Mouse (Mus musculus) gastrocnemius, postnatal 25 days (tissue): Measurements from ENCODE around the gene Akr1d1. TPM values are rescaled to one million over a fixed set of nuclear protein-coding genes. Genes with fewer than 3 reads are reported as not detected.

Experiments
- DNase-seq: peaks from one replicate; pipeline ENCODE4 v3.0.0; 2022
- long read RNA-seq, 2 experiments: library from polyadenylated mRNA; stranded (forward); transcript quantifications; one replicate each; pipeline ENCODE4 v2.0.0; 2021
- total RNA-seq, 2 experiments: library from RNA; stranded (reverse); gene quantifications; 1 replicate in 1 of 2; 2 replicates in 1 of 2; pipeline ENCODE4 v1.2.3; 2021

The Akr1d1 gene
- not detected for total RNA-seq
- long read RNA-seq, experiment 1: 0 reads
- long read RNA-seq, experiment 2: 0 reads

DNA sequence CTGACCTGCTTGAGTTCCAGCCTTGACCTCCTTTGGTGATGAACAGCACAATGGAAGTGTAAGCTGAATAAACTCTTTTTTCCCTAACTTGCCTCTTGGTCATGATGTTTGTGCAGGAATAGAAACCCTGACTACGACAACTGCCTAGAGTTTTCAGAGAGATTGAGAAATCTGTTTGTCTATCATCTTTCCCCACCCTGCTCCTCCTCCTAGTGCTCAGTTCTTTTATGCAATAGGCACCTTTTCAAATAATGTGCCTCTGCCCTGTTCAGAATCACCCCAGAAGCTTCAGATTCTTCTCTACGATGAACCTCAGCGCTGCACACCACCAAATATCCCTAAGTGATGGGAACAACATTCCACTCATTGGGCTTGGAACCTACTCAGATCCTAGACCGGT, at the start of gene Akr1d1:
Gene Akr1d1 (plus strand): TSS at position 234 of the 400 bp plus-strand sequence.
- DNase-seq: no peak

DNA sequence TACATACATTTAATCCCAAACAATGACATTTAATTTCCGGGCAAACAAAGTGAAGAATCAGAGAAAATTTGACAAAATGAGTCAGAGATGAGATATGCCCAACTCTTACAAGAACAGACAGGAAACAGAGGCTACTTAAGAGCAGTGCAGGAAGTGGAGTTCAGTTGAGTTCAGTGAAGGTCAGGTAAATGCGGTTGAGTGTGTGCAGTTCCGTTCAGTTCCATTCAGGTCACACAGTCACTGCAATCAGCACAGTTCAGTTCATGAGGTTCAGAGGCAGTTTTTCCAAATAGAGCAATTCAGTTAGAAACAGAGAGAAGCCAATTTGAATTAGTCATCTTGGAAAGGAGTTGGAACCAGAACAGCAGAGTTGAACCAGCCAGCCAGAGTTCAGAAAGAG, 48.8 kb upstream of the Akr1d1 start:
- DNase-seq: no peak

DNA sequence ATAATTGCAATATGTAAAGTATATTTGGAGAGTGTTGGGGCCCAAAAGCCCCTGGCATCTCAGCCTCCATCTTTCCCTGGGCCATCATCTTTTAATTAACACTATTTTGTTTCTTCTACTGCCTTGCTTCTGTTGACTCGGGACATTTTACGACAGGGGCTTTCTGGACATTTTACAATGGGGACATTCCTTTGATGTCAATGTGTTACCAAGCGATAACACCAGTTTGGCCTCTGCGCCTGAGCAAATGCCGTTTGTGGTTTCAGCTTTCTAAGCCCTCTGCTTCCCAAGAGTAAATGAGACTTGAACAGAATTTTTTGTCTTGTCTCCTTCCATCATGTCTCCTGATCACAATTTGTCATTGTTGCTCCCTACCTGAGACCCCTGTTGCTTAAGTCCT, 46.7 kb upstream of the Akr1d1 start:
- no peak for DNase-seq

DNA sequence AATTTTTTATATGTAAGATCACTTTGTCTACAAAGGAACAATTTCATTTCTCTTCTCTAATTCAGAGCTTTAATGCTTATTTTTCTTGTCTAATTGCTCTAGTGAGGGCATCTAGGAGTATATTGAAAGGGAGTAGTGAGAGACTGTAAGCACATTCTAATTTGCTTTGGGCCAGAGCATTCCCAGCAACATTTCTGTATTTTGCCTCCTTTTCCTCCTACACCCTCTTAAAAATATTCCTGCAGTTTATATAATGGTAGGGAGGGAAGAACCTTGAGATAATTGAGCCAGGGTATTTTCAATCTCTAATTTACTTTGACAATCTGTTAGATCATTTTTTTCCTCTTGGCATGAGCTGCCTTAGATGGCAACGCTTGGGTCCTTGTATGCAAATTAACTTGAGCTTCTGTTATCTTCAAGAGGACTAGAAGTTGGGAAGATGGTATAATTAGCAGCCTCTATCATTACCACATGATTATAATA, 45.3 kb upstream of the Akr1d1 start:
- DNase-seq: no peak

DNA sequence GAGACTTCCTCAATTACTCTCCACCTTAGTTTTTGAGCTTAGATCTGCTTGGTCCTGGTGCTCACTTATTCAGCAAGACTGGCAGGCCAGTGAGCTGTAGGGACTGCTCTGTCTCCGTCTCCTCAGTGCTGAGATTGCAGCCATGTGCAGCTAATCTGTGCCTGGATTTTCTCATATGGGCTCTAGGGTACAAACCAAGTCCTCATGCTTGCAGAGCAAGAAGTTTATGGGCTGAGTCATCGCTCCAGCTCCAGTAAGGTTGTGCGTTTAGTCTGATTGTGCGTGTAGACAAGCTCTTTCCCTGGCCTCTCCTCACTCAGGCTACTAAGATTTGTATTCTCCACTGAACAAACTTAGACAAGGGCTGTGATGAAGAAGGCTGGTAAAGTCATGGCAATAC, 43.5 kb upstream of the Akr1d1 start:
- DNase-seq: no peak

DNA sequence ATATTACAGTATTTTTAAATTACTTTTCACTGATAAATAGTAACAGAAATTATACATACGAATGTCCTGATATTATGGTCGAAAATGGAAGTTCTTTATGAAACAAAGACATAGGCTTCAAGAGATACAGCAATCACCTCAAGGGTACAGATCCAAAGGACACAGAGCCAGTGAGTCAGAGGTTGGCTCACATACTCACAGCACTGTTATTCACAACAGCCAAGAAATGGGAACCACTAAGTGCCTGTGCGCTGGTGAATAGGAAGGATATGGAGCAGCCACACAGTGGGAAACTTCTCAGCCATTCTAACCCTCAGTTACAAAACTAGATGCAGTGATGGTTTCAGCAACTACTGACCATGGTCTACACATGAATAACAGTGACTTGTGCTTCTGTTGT, 37.7 kb upstream of the Akr1d1 start:
- DNase-seq: no peak

DNA sequence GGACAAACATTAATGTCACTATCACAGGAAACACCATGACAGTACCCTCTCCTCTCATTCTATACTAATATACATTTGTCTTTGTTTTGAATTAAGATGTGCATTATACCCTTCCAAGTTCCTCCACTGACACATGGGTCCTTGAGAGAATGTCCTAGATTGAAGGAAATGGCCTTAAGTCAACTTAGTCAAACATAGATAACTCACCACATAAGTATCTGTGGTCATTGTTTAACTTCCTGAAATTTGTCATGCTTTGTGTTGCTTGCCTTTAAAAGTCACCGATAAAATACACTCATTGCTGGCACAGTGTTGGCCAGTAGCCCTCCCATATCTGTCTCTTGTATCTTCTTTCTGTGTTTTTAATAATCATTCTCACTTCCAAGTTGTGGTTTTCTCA, 35.0 kb upstream of the Akr1d1 start:
- no peak for DNase-seq

DNA sequence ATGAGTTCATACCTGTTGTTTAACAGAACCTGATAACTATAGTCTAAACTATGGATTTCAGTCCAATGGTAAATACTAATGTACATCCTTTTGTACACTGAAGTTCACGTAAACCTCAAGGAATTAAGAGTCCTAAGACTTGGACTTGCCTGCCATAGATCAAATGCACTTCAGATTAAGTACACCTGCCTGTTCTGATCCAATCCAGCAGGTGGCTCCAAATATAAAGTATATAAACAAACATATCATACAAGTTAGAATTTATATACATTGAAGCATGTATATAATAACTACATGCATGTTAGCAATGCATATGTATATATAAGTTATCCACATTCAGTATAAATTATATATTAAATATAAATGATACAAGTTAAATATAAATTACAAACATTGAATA, 33.1 kb upstream of the Akr1d1 start:
- DNase-seq: no peak

DNA sequence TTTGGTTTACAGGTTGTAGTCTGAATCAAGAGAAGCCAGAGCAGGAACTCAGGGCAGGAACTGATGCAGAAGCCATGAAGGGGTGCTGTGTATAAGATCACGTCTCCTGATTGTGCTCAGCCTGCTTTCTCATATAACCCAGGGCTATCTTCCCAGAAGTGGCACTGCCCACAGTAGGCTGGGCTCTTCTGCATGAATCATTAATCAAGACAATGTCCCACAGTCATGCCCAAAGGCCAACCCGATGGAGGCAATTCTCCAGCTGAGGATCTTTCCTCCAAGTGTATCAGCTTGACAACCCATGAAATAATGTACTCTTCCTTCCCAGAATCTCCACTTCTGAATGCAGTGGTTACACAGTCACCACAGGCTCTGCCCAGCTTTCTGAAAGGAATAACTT, 24.4 kb upstream of the Akr1d1 start:
- no peak for DNase-seq

DNA sequence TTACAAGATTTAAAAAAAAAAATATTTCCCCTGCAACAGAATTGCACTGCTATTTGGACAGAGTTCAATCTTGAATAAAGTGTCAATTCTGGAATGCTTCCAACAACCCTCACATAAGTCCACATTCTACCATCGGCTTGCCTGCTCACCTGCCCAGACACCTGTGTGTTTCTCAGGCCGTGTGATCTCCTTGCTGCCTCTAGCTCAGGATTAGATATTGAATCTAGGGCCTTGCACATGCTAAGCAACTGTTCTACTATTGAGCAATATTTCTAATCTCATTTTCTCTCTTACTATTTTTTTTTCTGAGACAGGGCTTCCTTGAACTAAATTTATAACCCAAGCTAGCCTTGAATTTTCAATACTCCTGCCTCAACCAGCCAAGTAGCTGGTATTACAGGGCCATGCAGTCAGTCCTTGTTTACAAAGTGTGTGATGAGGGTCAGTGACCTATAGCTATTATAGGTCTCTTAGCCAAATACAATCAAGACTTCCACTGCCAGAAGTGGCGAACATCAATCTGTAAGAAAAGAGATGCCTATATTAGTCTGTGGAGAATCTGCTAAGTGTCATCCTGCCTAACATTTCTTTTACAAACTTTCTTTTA, 23.0 kb upstream of the Akr1d1 start:
- DNase-seq: no peak

DNA sequence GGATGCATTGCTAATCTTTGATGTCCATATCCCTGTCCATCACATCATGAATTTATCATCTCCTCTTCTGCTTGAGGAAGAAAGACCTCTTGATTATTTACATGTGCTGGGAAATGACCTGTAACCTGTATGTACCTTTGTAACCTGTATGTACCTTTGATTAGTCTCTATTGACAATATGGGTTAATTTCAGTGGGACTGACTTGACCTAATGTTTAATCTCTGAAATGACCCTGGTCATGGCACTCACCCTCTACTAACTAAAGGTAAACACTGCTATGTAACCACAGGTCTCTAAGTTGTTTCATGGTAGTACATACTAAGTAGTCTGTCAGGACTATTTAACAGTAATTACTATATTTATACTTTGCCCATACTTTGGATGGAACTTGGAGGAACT, 19.2 kb upstream of the Akr1d1 start:
- no peak for DNase-seq

DNA sequence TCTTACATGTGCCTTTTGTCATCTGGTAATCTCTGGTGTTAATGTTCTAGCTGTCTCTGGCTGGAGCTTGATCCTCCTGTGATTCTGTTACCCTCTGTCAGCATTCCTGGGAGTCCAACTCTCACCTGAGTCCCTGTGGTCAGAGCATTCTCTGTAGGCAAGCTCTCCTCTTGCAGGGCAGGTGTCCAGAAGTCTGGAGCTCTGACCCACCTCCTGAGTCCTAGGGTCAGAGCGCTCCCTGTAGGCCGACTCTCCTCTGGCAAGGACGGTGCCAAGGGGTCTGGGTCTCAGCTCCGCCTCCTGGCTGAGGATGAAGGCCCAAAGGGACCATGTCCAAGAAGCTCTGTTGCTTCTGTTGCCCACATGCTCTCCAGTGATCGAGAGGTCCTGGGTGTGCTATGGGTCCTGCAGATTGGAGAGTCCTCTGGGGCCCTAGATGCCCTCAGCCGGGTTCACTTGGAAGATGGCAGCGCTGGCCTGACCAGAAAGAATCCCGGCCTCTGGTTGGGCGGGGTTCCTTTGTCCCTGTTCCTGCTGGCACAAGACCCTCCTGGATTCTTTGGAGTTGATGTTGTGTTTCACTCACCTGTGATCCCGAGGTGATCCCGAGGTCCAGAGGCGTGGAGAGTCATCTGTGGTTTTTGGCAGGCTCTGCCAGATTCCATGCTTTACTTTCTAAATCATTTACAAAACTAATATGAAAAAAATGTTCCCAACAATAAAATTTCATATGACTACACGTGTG, 9.2 kb upstream of the Akr1d1 start:
- DNase-seq: no peak

DNA sequence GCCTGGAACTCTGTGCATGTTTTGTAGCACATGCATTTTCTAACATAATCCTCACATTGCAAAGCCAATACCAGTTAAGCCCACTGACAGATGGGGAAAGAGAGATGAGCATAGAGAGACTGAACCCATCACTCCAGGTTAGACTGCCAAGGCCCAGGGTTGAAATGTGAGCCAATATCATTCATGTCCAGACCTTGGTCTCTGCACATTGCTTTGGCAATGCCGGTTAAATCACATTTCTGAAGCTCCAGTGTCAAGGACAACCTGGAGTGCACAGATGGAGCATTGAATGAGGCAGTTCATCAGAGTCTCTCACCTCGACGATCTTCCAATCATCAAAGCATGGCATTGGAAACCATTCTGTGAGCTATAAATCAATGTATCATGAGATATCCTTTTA, 2.1 kb downstream of the Akr1d1 start:
- DNase-seq: no peak

DNA sequence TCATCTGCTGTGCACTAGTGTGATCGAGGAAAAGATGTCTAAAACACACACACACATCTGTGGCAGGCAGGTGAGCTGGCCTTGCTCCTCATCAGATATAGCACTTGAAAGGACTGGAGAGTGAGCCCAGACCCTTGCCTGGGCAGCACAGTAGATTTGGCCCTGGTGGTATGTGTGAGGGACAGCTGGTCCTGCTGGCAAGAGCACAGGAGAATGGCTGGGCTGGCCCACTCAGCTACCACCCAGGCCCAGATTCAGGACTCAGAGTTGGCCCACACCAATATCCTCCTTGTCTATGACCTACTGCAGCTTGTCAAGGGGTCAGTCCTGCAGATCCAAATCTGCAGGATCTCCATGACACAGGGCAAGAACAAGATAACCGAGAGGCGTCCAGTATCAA, 6.9 kb downstream of the Akr1d1 start:
- no peak for DNase-seq

DNA sequence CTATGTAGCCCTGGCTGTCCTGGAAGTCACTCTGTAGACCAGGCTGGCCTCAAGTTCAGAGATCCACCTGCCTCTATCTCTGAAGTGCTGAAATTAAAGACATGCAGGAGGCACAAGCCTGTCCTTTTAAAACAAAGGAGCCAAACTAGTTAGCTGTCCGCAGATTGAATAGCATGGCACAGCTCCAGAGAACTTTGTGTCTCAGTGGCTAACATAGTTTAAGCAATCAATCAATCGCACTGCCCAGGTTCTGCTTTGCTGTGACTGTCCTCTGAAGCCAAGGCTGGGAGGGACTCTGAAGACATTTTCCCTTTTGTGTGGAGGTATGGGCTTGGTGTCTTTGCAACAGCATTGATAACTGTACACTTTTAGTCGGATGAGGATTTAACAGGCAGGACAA, 7.8 kb downstream of the Akr1d1 start:
- DNase-seq: no peak

DNA sequence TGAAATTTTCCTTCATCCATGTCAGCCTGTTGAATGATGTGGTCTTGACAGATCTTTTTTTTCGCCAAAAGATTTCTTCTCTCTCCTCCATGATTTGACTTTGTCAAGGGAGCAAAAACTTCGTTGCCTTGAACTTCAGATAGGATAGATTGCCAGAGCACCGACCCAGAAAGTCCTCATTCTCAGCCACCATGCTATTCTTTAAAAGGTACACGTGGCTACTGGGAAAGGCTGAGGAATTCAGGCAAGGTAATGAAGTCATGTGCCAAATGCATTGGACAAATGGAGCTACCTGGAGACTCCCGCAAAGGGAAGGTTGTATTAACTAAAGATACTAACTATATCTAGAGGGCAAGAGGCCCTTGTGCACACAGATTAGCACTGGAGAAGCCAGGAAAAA, 8.8 kb downstream of the Akr1d1 start:
- no peak for DNase-seq

DNA sequence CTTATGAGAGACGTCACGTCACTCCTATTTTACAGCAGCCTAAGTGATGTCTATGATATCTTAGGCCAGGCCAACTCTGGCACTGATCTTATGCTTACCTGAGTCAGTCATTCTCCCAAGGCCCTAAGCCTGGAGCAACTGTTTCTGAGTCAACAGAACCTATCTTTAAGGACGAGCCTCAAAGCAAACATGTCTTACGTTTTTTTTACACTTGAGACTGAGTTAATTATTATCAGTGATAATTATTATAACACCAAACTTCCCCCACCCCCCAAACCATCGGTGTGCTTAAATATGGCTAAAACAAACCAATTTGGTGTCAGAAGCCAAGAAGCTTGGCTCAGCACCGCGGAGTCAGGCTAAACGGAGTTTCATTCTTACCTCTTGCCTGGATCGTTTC, 9.4 kb downstream of the Akr1d1 start:
- no peak for DNase-seq

DNA sequence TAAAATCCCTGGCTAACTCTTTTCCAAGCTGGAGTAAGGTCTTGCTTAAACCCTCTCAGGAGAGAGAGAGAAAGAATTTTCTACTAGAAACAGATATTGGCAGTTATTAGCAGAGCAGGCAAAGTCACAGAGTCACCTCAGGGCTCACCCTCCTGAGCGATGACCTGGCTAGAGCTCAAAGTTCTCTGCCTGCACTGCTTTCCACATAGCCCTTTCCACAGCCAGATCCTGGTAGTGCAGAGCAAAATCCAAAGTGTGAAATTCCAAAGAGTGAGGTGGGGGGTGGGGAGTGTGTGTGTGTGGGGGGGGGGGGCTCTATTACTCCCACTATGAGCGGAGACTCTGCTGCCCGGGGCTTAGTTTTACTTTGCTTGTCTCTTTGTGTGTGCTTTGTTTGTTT, 10.1 kb downstream of the Akr1d1 start:
- no peak for DNase-seq

DNA sequence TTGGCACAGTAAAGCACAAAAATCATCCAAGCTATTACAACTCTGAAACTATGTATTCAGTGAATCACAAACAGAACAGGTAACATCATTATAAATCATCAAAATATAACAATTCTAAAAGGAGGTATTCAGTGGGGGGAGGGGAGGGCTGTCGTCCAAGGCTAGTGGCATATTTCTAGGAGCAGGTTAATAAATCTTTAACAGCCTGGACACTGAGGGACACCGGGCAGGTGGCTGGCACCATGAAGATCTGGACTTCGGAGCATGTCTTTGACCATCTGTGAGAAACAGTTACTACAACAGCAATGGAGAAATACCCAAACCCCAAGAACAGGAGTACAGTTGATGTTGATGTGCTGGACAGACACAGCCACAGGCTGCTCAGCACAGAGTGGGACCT, 11.2 kb downstream of the Akr1d1 start:
- no peak for DNase-seq

DNA sequence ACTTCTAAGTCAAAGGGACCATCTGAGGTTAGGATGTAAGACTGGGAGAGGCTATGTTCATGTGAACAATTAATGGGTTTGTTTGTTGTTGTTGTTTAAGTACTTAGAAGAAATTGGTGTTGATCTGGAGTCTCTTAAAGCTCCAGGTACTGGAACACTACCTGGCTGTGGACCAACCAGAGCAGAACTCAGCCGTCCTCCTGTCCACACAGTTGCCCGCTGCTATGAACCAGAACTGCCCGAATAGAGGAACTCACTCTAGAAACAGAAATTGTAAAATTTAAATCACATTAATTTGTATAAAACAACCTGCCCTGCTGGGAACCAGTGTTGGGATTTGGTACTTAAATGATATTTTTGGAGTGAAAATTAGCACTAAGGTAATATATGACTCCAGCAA, 12.2 kb downstream of the Akr1d1 start:
- no peak for DNase-seq

DNA sequence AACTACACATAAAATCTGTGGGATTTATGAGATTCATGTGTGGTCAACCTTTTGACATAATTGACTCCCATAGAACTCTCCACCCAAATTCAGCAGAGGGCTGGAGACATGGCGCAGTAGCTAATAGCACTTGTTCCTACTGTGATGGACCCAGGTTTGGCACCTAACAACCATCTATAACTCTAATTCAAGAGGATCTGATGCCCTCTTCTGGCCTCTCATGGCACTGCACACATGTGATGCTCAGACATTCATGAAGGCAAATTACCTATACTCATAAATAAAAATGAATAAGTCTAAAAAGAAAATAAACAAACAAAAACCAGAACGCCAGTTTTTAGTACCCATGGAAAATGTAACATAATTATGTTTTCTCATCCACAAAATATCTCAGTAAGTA, 22.8 kb downstream of the Akr1d1 start:
- no peak for DNase-seq

DNA sequence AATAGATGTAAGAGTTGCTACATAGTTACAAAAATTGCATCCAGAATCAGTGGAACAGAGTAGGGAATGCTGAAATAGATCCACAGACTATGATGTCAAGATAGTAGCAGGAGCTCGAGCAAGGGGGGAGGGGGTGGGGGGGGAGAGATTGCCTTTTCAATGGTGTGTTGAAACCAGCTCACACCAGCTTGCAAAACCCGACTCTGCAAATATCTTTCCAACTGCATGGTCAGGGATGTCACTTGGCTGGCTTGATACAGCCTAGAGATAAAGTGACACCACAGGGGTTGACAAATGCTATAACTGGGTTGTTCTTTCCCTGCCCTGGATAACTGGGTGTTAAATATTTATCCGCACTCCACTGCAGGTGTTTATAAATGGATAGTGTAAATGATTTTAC, 24.0 kb downstream of the Akr1d1 start:
- DNase-seq: peak; percentile 40

DNA sequence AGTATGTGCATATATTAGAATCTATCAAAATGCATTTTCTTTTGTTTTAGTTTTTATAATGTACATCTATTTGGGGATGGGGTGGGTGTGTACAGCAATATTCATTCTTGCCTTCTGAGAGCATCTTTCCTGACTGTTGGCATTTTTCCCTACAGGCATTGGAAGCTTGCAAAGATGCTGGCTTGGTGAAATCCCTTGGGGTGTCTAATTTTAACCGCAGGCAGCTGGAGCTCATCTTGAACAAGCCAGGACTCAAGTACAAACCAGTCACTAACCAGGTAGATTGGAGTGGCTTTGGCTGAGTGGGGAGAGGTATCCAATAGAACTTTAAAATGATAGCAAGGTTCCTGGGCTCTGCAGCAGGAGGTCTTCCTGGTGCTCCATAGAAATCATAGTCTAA, 24.4 kb downstream of the Akr1d1 start:
- DNase-seq: peak; percentile 30

DNA sequence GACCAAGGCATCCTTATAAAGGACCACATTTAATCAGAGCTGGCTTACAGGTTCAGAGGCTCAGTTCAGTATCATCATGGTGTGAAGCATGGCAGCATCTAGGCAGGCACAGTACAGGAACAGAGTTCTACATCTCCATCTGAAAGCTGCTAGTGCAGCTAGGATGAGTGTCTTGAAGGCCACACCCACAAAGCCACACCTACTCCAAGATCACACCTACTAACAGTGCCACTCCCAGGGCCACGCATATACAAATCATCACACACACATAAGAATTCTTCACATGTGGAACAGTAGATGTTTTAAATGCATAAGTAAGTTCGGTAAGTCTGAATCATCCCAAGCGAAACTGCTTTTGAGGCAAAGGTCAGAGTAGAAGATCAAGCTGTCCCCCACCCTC, 33.9 kb downstream of the Akr1d1 start:
- no peak for DNase-seq
